Mouse (Mus musculus): ENCODE results near the gene Ndufc2. TPM values are rescaled to one million over a fixed set of nuclear protein-coding genes. Genes with fewer than 3 reads are reported as not detected.

Ndufc2 gene
- total RNA-seq, 2 experiments from 2014 or later: 206 to 221 TPM

GRCm38 (mm10) chr7:97452196-97452595 is 52.4 kb downstream of the Ndufc2 start:
- no peak for DNase-seq (ENCODE audit: low spot score in 2 of 2)
- no peak for TF ChIP-seq CTCF (conservative IDR thresholded peaks at IDR 0.05)
- H3K27ac ChIP-seq: peak overlapping the region; percentile 68; the same call in 1 of the 2 replicates
- H3K4me3 ChIP-seq: no peak overlapping the region

DNA sequence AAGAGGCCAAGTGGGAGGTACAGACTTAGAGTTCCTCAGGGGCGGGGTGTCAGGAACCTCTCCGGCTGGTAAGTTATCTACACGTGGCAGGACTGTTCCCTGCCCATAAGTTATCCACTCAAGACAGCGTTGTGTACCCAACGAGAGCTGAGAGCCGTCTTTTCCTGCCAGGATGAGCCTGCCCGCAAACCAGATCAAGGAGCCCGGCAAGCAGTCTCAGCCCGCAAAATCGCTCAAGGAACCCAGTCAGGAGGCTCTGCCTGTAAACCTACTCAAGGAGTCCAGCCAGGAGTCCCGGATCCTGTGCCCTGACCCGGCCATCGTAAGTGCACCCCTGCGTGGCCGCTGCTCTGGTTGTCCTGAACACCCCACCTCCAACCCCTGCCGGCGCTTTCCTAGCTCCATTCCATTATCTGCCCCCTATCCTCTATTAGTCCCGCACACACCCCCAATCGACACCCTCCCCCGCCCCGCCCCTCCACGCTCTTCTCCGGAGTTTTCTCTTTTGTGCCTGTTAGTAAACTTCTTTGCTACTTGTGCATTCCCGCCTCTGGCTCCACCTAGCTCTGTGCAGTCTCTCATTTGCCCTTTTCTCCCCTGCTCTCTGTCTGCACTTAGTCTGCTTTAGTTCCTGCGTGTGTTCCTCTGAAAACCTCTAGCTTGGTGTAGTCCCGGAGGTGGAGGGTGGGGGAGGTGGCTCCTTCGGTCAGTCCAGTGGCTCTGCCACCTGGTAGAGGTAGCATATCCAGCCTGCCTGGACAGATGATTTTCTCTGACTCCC is 53.5 kb downstream of the Ndufc2 start:
- TF ChIP-seq CTCF (conservative IDR thresholded peaks at IDR 0.05): no peak
- no peak for DNase-seq (ENCODE audit: low spot score in 2 of 2)
- H3K27ac ChIP-seq: peak overlapping the region; percentile 68
- H3K4me3 ChIP-seq: peak overlapping the region; percentile 50

- Histone ChIP-seq H3K4me3 (no peak overlapping the region), H3K27ac (no peak overlapping the region)
- TF ChIP-seq CTCF (conservative IDR thresholded peaks at IDR 0.05): no peak
- no peak for DNase-seq (ENCODE audit: low spot score in 2 of 2)
Observed at GRCm38 (mm10) chr7:97454795-97455194, 55.0 kb downstream of the Ndufc2 start.

GRCm38 (mm10) chr7:97455577-97455976 is 55.8 kb downstream of the Ndufc2 start:
- Histone ChIP-seq H3K27ac (no peak overlapping the region), H3K4me3 (no peak overlapping the region)
- TF ChIP-seq CTCF (conservative IDR thresholded peaks at IDR 0.05): no peak
- no peak for DNase-seq (ENCODE audit: low spot score in 2 of 2)

Other genes with a start within 250 kb of the Ndufc2 start
- gene Usp35, start 68.0 kb upstream of the Ndufc2 start, total RNA-seq (2021): 10 to 100 TPM; 14.3 to 14.6 TPM
- gene Kctd21, start 67.7 kb upstream of the Ndufc2 start, total RNA-seq (2021): 10 to 100 TPM; 13.2 to 14.5 TPM
- gene Alg8, start 28.4 kb upstream of the Ndufc2 start, total RNA-seq (2021): 10 to 100 TPM; 10.1 to 10.2 TPM
- gene Thrsp, start 17.7 kb downstream of the Ndufc2 start, total RNA-seq (2021): 10 to 100 TPM; 40.0 to 40.6 TPM
- gene Kctd14, start 51.3 kb downstream of the Ndufc2 start, total RNA-seq (2021): 1 to 10 TPM; 4.7 to 5.3 TPM
- gene Ints4, start 81.0 kb downstream of the Ndufc2 start, total RNA-seq (2021): 10 to 100 TPM; 28.1 to 31.9 TPM
- gene Aamdc, start 179.5 kb downstream of the Ndufc2 start, total RNA-seq (2021): 10 to 100 TPM; 46.5 to 50.2 TPM
- gene Rsf1, start 179.9 kb downstream of the Ndufc2 start, total RNA-seq (2021): 10 to 100 TPM; 46.0 to 50.3 TPM

Data from layer of hippocampus, adult 2 months (tissue).